Mouse (Mus musculus): ENCODE measurements around the gene Rrp36. TPM values are rescaled to one million over a fixed set of nuclear protein-coding genes. Genes with fewer than 3 reads are reported as not detected.

Gene Rrp36
- total RNA-seq, 2 experiments from 2014 or later, result 7.5 to 9.9 TPM

DNA sequence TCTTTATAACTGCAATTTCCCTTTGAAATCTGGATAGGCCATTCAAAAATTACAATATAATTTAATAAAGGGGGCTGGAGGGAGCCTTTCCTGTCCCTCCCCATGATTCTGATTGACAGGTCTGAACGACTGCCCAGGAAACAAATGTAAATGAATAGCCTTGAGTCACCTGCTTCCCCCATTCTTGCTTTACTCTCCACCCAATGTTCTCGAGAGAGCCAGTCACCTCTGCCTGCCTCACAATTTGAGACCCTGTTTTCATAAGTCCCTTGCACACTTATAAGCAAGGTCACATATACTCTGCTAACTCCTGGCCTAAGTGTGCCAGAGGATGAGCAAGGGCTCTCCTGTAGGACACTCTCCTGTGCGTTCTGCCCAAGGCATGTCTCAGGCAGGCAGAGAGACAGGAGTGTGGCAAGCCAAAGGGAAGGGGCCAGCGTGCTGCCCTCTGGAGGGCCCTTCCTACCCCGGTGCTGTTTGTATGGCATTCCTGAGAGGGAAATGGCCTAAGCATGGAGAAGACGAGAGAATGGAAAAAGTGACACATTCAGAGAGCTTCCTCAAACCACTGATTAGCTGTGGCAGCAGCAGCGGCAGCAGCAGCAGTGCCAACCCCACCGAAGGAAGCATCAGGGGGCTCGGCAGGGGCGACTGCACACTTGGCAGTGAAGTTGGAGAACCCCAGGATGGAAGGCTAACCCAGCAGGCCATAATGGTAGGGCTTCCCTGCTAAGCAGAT is 50.2 kb downstream of the Rrp36 start:
- intact Hi-C loops (cut with DNase I), result no loop called here

DNA sequence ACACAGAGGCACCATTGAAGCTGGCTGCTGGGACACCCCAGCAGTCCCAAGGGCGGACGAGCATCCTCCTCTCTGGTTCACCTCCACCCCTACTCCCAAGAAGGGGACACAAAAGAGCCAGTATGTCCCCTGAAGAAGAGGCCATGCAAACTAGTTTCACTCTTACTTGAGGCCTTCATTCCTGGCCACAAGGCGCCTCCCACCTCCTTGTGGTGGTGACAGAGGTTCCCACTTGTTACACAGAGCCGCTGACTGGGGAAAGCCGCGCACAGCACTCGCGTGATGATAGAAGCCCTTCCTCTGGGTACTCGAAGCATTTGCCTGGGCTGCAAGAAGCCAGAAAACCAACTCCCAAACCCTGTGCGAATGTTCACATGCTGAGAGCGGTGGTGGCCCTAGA is 51.9 kb downstream of the Rrp36 start:
- intact Hi-C loops (cut with DNase I), result no loop called here
- no peak for DNase-seq

More for the DNA sequence above, 50.2 kb downstream of the Rrp36 start:
- no peak for DNase-seq

GRCm38 (mm10) chr17:46621324-46621723 is 52.8 kb downstream of the Rrp36 start:
- intact Hi-C loops (cut with DNase I), result no loop called here
- no peak for DNase-seq

DNA sequence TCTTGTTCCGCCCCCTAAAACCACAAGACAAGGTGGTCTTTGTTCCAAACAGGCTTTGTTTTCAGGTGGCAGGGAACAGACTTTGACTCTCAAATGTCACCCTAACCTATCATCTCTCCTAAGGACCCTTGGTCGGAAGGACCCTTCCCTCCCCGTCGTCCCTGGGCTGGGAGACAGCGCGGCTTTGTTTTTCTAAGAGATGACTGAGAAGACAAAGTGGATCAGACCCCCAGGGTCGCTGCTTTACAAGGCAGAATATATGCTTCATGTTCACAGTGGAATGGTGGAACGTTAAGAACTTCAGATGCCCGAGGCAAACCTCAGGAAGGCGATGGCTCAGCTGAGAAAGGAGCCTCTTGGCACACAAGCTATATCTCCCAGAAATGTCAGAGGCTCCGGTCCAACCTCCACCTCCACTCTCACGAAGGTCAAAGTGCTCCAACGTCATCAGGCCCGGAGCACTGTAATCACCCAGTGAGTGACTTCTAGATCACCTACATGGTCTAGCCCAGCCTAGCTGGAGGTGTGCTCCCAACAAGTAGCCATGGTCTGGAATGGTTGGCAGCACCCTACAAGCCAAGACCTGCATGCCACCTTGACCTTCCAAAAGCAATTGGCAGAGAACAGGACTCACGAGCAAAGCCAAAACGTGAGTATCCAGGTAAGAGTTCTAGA is 54.3 kb downstream of the Rrp36 start:
- no peak for DNase-seq
- intact Hi-C loops (cut with DNase I), result no loop called here

- no peak for DNase-seq
- intact Hi-C loops (cut with DNase I), result no loop called here
Observed at GRCm38 (mm10) chr17:46618769-46619682, 55.1 kb downstream of the Rrp36 start.

- DNase-seq, result no peak
- intact Hi-C loops (cut with DNase I), result no loop called here
Observed at GRCm38 (mm10) chr17:46618394-46618768, 55.8 kb downstream of the Rrp36 start.

- DNase-seq, result no peak
- intact Hi-C loops (cut with DNase I), result no loop called here
Observed at GRCm38 (mm10) chr17:46617799-46618198, 56.4 kb downstream of the Rrp36 start.

Other genes starting within 250 kb of the Rrp36 start
- gene Crip3, start 245.4 kb downstream of the Rrp36 start, total RNA-seq (2021), result under 1 TPM; 0.38 to 0.39 TPM
- not detected for gene Slc22a7, start 235.9 kb downstream of the Rrp36 start, total RNA-seq (2021)
- under 1 TPM; 0.36 to 0.39 TPM for gene Ttbk1, start 186.7 kb downstream of the Rrp36 start, total RNA-seq (2021)
- 1 to 10 TPM; 4.9 to 6.7 TPM for gene Dnph1, start 177.6 kb downstream of the Rrp36 start, total RNA-seq (2021)
- 10 to 100 TPM; 11.2 to 11.4 TPM for gene Cul9, start 128.0 kb downstream of the Rrp36 start, total RNA-seq (2021)
- 10 to 100 TPM; 70.4 to 74.9 TPM for gene Srf, start 118.2 kb downstream of the Rrp36 start, total RNA-seq (2021)
- gene Ptk7, start 44.8 kb downstream of the Rrp36 start, total RNA-seq (2021), result under 1 TPM; 0.79 to 0.94 TPM
- gene Klc4, start 28.3 kb downstream of the Rrp36 start, total RNA-seq (2021), result 10 to 100 TPM; 11.7 to 11.8 TPM
- 100 to 1,000 TPM in 1 of 2 experiments, 10 to 100 TPM in 1; 99.4 to 102 TPM for gene Mrpl2, start 28.1 kb downstream of the Rrp36 start, total RNA-seq (2021)
- 1 to 10 TPM; 5.8 to 5.9 TPM for gene Cul7, start 24.0 kb downstream of the Rrp36 start, total RNA-seq (2021)
- gene Mea1, start 4.4 kb upstream of the Rrp36 start, total RNA-seq (2021), result 10 to 100 TPM; 29.8 to 39.0 TPM
- gene Klhdc3, start 6.6 kb upstream of the Rrp36 start, total RNA-seq (2021), result 100 to 1,000 TPM; 110 to 123 TPM
- 10 to 100 TPM; 23.4 to 26.7 TPM for gene Ppp2r5d, start 30.8 kb upstream of the Rrp36 start, total RNA-seq (2021)
- 10 to 100 TPM; 12.7 to 15.2 TPM for gene Pex6, start 37.1 kb upstream of the Rrp36 start, total RNA-seq (2021)
- gene Gnmt, start 54.8 kb upstream of the Rrp36 start, total RNA-seq (2021), result 1 to 10 TPM; 1.1 to 2.1 TPM
- gene Cnpy3, start 77.9 kb upstream of the Rrp36 start, total RNA-seq (2021), result 1 to 10 TPM; 7.6 to 8.9 TPM
- not detected for gene Ptcra, start 89.4 kb upstream of the Rrp36 start, total RNA-seq (2021)
- 10 to 100 TPM; 26.8 to 33.5 TPM for gene 2310039H08Rik, start 98.3 kb upstream of the Rrp36 start, total RNA-seq (2021)
- gene Rpl7l1, start 108.3 kb upstream of the Rrp36 start, total RNA-seq (2021), result 10 to 100 TPM; 39.3 to 40.7 TPM
- gene Bicral, start 184.1 kb upstream of the Rrp36 start, total RNA-seq (2021), result 10 to 100 TPM in 1 of 2 experiments, 1 to 10 TPM in 1; 8.2 to 12.1 TPM
- 1 to 10 TPM; 7.4 to 8.5 TPM for gene Tbcc, start 216.3 kb upstream of the Rrp36 start, total RNA-seq (2021)
- not detected for gene Prph2, start 236.1 kb upstream of the Rrp36 start, total RNA-seq (2021)

All from gastrocnemius, postnatal 36 days (tissue).